Mouse (Mus musculus): ENCODE data around the gene Tmem121b.

- TF ChIP-seq CTCF (IDR thresholded peaks at IDR 0.05; ENCODE audit: control insufficient read depth, insufficient read depth, insufficient replicate concordance, low read depth, low read length) (no peak), POLR2A (IDR thresholded peaks at IDR 0.05; ENCODE audit: control insufficient read depth, low read depth, low read length) (no peak)
Observed at GRCm38 (mm10) chr6:120519647-120520046, 26.0 kb upstream of the Tmem121b start.
